Mouse (Mus musculus) C2C12 (cell line): ENCODE results near the gene Arhgef40.

Experiments
- CEBPB ChIP-seq: IDR thresholded peaks from one replicate; pipeline ENCODE4 v1.6.1; 2011; ENCODE audit warnings: low read depth, mild to moderate bottlenecking, control low read depth, moderate library complexity
- CTCF ChIP-seq: IDR thresholded peaks from one replicate; pipeline ENCODE4 v1.5.1; 2011; ENCODE audit not compliant: control insufficient read depth, insufficient read depth, insufficient read length
- MAX ChIP-seq: IDR thresholded peaks from one replicate; pipeline ENCODE4 v1.6.1; 2011; ENCODE audit warnings: mild to moderate bottlenecking, control low read depth
- MYOD1 ChIP-seq: IDR thresholded peaks from one replicate; pipeline ENCODE4 v1.6.1; 2011; ENCODE audit warnings: low read depth; ENCODE audit not compliant: control insufficient read depth, insufficient read length
- USF1 ChIP-seq: IDR thresholded peaks from one replicate; pipeline ENCODE4 v1.6.1; 2011; ENCODE audit warnings: low read depth, mild to moderate bottlenecking, control low read depth, moderate library complexity

GRCm38 (mm10) chr14:52045966-52046565, 61.5 kb downstream of the Arhgef40 start:
- no peak for TF ChIP-seq USF1
- no peak for TF ChIP-seq CTCF
- no peak for TF ChIP-seq MAX
- TF ChIP-seq MYOD1: no peak
- no peak for TF ChIP-seq CEBPB
